ENCODE assay signal across 31 mouse cellular contexts in the genomic region with DNA sequence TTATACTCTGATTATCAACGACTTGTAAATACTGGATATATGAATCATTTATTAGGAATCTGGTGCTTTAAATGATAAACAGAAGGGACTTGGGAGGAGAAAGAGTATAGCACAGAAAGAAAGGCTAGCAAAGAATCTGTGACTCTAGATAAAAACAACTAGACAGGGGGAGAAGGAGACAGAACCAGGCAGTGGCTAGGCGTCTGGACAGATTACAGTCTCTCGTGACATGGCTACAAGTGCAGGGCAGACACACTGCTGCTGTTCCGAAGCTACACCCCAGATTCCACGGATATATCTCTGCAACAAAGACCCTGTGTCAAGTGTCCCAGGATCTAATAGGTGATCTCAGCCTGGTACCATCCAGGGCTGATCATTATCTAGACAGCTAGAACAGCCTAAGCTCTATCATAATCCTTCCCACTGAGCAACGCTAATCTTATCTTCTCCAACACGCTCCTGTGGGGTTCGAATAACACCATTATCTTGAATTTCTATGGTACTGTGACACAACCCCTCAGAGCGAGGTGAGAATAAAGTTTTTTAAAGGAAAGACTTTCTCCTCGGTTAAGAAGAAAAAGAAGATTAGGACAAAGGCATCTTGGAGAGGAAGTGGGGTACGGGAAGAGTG.
DNase-seq lines count a peak whose midpoint lies in the region; ATAC-seq and TF ChIP-seq lines count a peak whose summit lies in the region.
"Had no signal": no experiment of that assay in that cellular context is flagged by ENCODE, and none has a peak within 500 bp of the region (broad histone marks: within the 10 kb centered on the region; RNA-seq: fewer than 3 reads in every experiment).

No protein-coding gene starts in this region.

- no peak for TF ChIP-seq CTCF in heart, adult 2 months (IDR thresholded peaks at IDR 0.05)
- no peak for TF ChIP-seq CTCF in liver, postnatal 0 days (IDR thresholded peaks at IDR 0.05; ENCODE audit: low read depth)

- no peaks in the 10 kb centered on the region for H3K4me1 ChIP-seq in heart, adult 2 months (ENCODE audit: control insufficient read depth, insufficient read depth, low read length)
- H3K4me1 ChIP-seq in heart, embryonic 14.5 days (ENCODE audit: control insufficient read depth in 2 of 2, insufficient read depth in 2 of 2, low read length in 2 of 2): peaks cover 2 to 20% of the 10 kb centered on the region in 2 experiments; a peak in 3 of 4 replicates
- H3K4me1 ChIP-seq in liver, embryonic 13.5 days (replicated peaks): peaks cover 8% of the 10 kb centered on the region; the same call in 1 of the 2 replicates
- H3K4me1 ChIP-seq in liver, postnatal 0 days (ENCODE audit: insufficient read depth): no peaks in the 10 kb centered on the region

- peak overlapping the region; percentile 53 for H3K4me2 ChIP-seq in heart, embryonic 14.5 days (ENCODE audit: low read length)
- H3K4me2 ChIP-seq in liver, embryonic 13.5 days: no peak overlapping the region
- no peak overlapping the region for H3K4me2 ChIP-seq in liver, postnatal 0 days (ENCODE audit: low read depth, low read length)
- H3K4me2 ChIP-seq: forebrain, embryonic 15.5 days; hindbrain, embryonic 15.5 days; kidney, embryonic 15.5 days; limb, embryonic 12.5 days; liver, embryonic 15.5 days; lung, embryonic 15.5 days; midbrain, embryonic 12.5 days; neural tube, embryonic 12.5 days had no signal

- ATAC-seq in heart, embryonic 14.5 days (ENCODE audit: insufficient number of reproducible peaks, insufficient read depth, low FRiP score, low read depth): no peak
- ATAC-seq in liver, embryonic 13.5 days (ENCODE audit: low read depth): peak; percentile 68
- no peak for ATAC-seq in liver, postnatal 0 days
- ATAC-seq: forebrain, embryonic 15.5 days; inflammation-experienced regulatory T-cells, adult 6 months; Patski had no signal

- TF ChIP-seq POLR2A in heart, adult 2 months (IDR thresholded peaks at IDR 0.05; ENCODE audit: insufficient read depth, low read depth, low read length): no peak

- H3K27me3 ChIP-seq in heart, adult 2 months (ENCODE audit: control insufficient read depth, insufficient read depth, low read length): no peaks in the 10 kb centered on the region
- no peaks in the 10 kb centered on the region for H3K27me3 ChIP-seq in heart, embryonic 14.5 days (ENCODE audit: control insufficient read depth, insufficient read depth, low read length)
- no peaks in the 10 kb centered on the region for H3K27me3 ChIP-seq in liver, embryonic 13.5 days
- H3K27me3 ChIP-seq in liver, postnatal 0 days (ENCODE audit: insufficient read depth, low read length): no peaks in the 10 kb centered on the region
- H3K27me3 ChIP-seq: forebrain, embryonic 15.5 days; hindbrain, embryonic 15.5 days; kidney, embryonic 15.5 days; limb, embryonic 12.5 days; liver, embryonic 15.5 days; lung, embryonic 15.5 days; midbrain, embryonic 12.5 days; neural tube, embryonic 12.5 days; Patski had no signal

- H3K9ac ChIP-seq in heart, adult 2 months (ENCODE audit: low read depth, low read length): peak overlapping the region; percentile 23; the same call in 1 of the 2 replicates
- H3K9ac ChIP-seq in heart, embryonic 14.5 days (ENCODE audit: low read length): peak overlapping the region; percentile 42; the same call in 1 of the 2 replicates
- H3K9ac ChIP-seq in liver, embryonic 13.5 days: no peak overlapping the region
- no peak overlapping the region for H3K9ac ChIP-seq in liver, postnatal 0 days (replicated peaks)
- H3K9ac ChIP-seq: forebrain, embryonic 15.5 days; hindbrain, embryonic 15.5 days; kidney, embryonic 15.5 days; limb, embryonic 12.5 days; liver, embryonic 15.5 days; lung, embryonic 15.5 days; midbrain, embryonic 12.5 days; neural tube, embryonic 12.5 days had no signal

- H3K4me3 ChIP-seq in heart, adult 2 months: peak overlapping the region; percentile 14; the same call in 1 of the 2 replicates
- H3K4me3 ChIP-seq in heart, embryonic 14.5 days (ENCODE audit: control insufficient read depth in 1 of 2, insufficient read depth in 1 of 2, low read depth in 1 of 2, low read length in 2 of 2): no peak overlapping the region
- H3K4me3 ChIP-seq in liver, embryonic 13.5 days (replicated peaks): no peak overlapping the region
- H3K4me3 ChIP-seq in liver, postnatal 0 days (ENCODE audit: low read depth, low read length): no peak overlapping the region
- H3K4me3 ChIP-seq: forebrain, embryonic 15.5 days; gastrocnemius, adult 2 months; hindbrain, embryonic 10.5 days; hindbrain, embryonic 15.5 days; kidney, embryonic 15.5 days; left cerebral cortex, adult 2 months; limb, embryonic 12.5 days; liver, embryonic 15.5 days; lung, embryonic 15.5 days; midbrain, embryonic 12.5 days; myocyte; neural tube, embryonic 12.5 days had no signal

- no peak for TF ChIP-seq EP300 in heart, adult 2 months (IDR thresholded peaks at IDR 0.05; ENCODE audit: insufficient read depth, low read depth, low read length)
- no peak for TF ChIP-seq EP300 in liver, postnatal 0 days (IDR thresholded peaks at IDR 0.05; ENCODE audit: low read depth)

- no peaks in the 10 kb centered on the region for H3K79me2 ChIP-seq in heart, adult 2 months (replicated peaks; ENCODE audit: control insufficient read depth, insufficient read depth, low read length)

- H3K36me3 ChIP-seq in heart, adult 2 months (ENCODE audit: control insufficient read depth, insufficient read depth, low read length): no peaks in the 10 kb centered on the region
- H3K36me3 ChIP-seq in heart, embryonic 14.5 days (ENCODE audit: control insufficient read depth, insufficient read depth, low read length): no peaks in the 10 kb centered on the region
- no peaks in the 10 kb centered on the region for H3K36me3 ChIP-seq in liver, embryonic 13.5 days
- no peaks in the 10 kb centered on the region for H3K36me3 ChIP-seq in liver, postnatal 0 days (replicated peaks; ENCODE audit: insufficient read depth, low read length)
- H3K36me3 ChIP-seq: forebrain, embryonic 15.5 days; hindbrain, embryonic 10.5 days; hindbrain, embryonic 15.5 days; kidney, embryonic 15.5 days; limb, embryonic 12.5 days; liver, embryonic 15.5 days; lung, embryonic 15.5 days; midbrain, embryonic 12.5 days; neural tube, embryonic 12.5 days had no signal

- 29% methylated on average over 11 of the region's 11 CpGs for WGBS in heart, adult 2 months
- WGBS in heart, embryonic 14.5 days: 8% methylated on average over 11 of the region's 11 CpGs
- WGBS in liver, embryonic 13.5 days (ENCODE audit: insufficient replicate concordance): 21% methylated on average over 11 of the region's 11 CpGs
- 38% methylated on average over 11 of the region's 11 CpGs for WGBS in liver, postnatal 0 days (ENCODE audit: insufficient replicate concordance)

- DNase-seq in heart, adult 2 months: no peak
- no peak for DNase-seq in heart, postnatal 36 days
- DNase-seq in heart, adult 8-10 months (ENCODE audit: low spot score): no peak
- no peak for DNase-seq in liver, embryonic 13.5 days
- DNase-seq in liver, postnatal 0 days: no peak
- DNase-seq in thymus, postnatal 4 days: no peak
- DNase-seq: adrenal gland, postnatal 10 days; cerebellum, adult 11 months; cerebellum, adult 9-10 months; cerebellum, postnatal 36 days; gastrocnemius, adult 2 months; gastrocnemius, postnatal 36 days; kidney, adult 11 months; kidney, postnatal 25 days; right cerebral cortex, adult 18-20 months; spleen, adult 18-20 months; thymus, postnatal 14 days had no signal

- H3K27ac ChIP-seq in heart, adult 2 months: peak overlapping the region; percentile 48
- H3K27ac ChIP-seq in heart, embryonic 14.5 days (replicated peaks in 1 of 2; ENCODE audit: control insufficient read depth in 1 of 2, insufficient read depth in 1 of 2, low read depth in 2 of 2, low read length in 2 of 2): no peak overlapping the region
- H3K27ac ChIP-seq in liver, embryonic 13.5 days: no peak overlapping the region
- H3K27ac ChIP-seq in liver, postnatal 0 days (ENCODE audit: low read depth): no peak overlapping the region
- H3K27ac ChIP-seq: forebrain, embryonic 15.5 days; gastrocnemius, adult 2 months; hindbrain, embryonic 10.5 days; hindbrain, embryonic 15.5 days; kidney, embryonic 15.5 days; left cerebral cortex, adult 2 months; limb, embryonic 12.5 days; liver, embryonic 15.5 days; lung, embryonic 15.5 days; midbrain, embryonic 12.5 days; neural tube, embryonic 12.5 days had no signal

- H3K9me3 ChIP-seq in heart, embryonic 14.5 days (ENCODE audit: control insufficient read depth, low read length): no peaks in the 10 kb centered on the region
- no peaks in the 10 kb centered on the region for H3K9me3 ChIP-seq in liver, embryonic 13.5 days (replicated peaks)
- no peaks in the 10 kb centered on the region for H3K9me3 ChIP-seq in liver, postnatal 0 days (ENCODE audit: low read length)
- H3K9me3 ChIP-seq: forebrain, embryonic 15.5 days; hindbrain, embryonic 10.5 days; hindbrain, embryonic 15.5 days; kidney, embryonic 15.5 days; limb, embryonic 12.5 days; liver, embryonic 15.5 days; lung, embryonic 15.5 days; midbrain, embryonic 12.5 days; neural tube, embryonic 12.5 days had no signal

- intact Hi-C loops in heart, adult 2 months (cut with DNase I): no loop called here
- intact Hi-C loops in heart, postnatal 36 days (cut with DNase I): no loop called here

Comparison
In these comparisons a context has a peak if more than half of its experiments do, and no peak if none do; other contexts are left out.
1. H3K9ac ChIP-seq: peak in heart, adult 2 months (single experiment) and heart, embryonic 14.5 days (single experiment); none in liver, embryonic 13.5 days (single experiment) and liver, postnatal 0 days (single experiment).